Comparison of ENCODE assay signal across 8 mouse cellular contexts in genomic region chr14:55721700-55722437, GRCm38 (mm10). TPM values are rescaled to one million over a fixed set of nuclear protein-coding genes. Genes with fewer than 3 reads are reported as not detected.
A peak's percentile ranks its signal among the peaks of the same experiment; 100 is the strongest.
DNase-seq lines count a peak whose midpoint lies in the region; ATAC-seq lines count a peak whose summit lies in the region.

TSS of gene Rabggta (minus strand) at chr14:55722263.

- ATAC-seq in hindbrain, embryonic 16.5 days = peak; percentile 98

- H3K9me3 ChIP-seq in hindbrain, embryonic 16.5 days (ENCODE audit: control insufficient read depth, low read length) = no peaks in the 10 kb centered on the region

- H3K36me3 ChIP-seq in hindbrain, embryonic 16.5 days (ENCODE audit: control insufficient read depth, insufficient read depth, low read length) = peaks cover 9% of the 10 kb centered on the region
- H3K36me3 ChIP-seq in macrophage (ENCODE audit: inconsistent target) = peaks cover 28% of the 10 kb centered on the region

- H3K79me2 ChIP-seq in macrophage (ENCODE audit: inconsistent target) = no peaks in the 10 kb centered on the region

- peak within 1 kb of the TSS; percentile 84 for H3K27ac ChIP-seq in hindbrain, embryonic 16.5 days (ENCODE audit: low read depth, low read length)
- peak within 1 kb of the TSS; percentile 41 for H3K27ac ChIP-seq in macrophage

- peak; percentile 93 for DNase-seq in T-cell, adult 2 months (ENCODE audit: low spot score)
- DNase-seq in cerebellum, postnatal 36 days = peak; percentile 94 to 95
- DNase-seq in gastrocnemius, adult 18-20 months (ENCODE audit: low spot score) = peak; percentile 88
- DNase-seq in left cerebral cortex, adult 18-20 months (ENCODE audit: low spot score in 2 of 2) = peak; percentile 92 to 94
- peak; percentile 93 for DNase-seq in right cerebral cortex, adult 18-20 months
- peak; percentile 60 for DNase-seq in urinary bladder, postnatal 10 days (ENCODE audit: low spot score)

- H3K4me1 ChIP-seq in hindbrain, embryonic 16.5 days (ENCODE audit: control insufficient read depth, insufficient read depth, low read depth, low read length) = peaks cover 8% of the 10 kb centered on the region

- peak within 1 kb of the TSS; percentile 73 for H3K4me3 ChIP-seq in hindbrain, embryonic 16.5 days (ENCODE audit: low read length)
- H3K4me3 ChIP-seq in macrophage (ENCODE audit: inconsistent target) = peak within 1 kb of the TSS; percentile 35

- under 1% methylated on average over 50 of the region's 50 CpGs for WGBS in hindbrain, embryonic 16.5 days
- WGBS in macrophage (ENCODE audit: missing documents) = 2% methylated on average over 50 of the region's 50 CpGs

- H3K9ac ChIP-seq in hindbrain, embryonic 16.5 days (ENCODE audit: low read depth, low read length) = peak within 1 kb of the TSS; percentile 78

- no peaks in the 10 kb centered on the region for H3K27me3 ChIP-seq in hindbrain, embryonic 16.5 days (replicated peaks; ENCODE audit: control insufficient read depth, insufficient read depth, low read length)

- peak within 1 kb of the TSS; percentile 55 for H3K4me2 ChIP-seq in hindbrain, embryonic 16.5 days (ENCODE audit: low read length)

RNA-seq across cellular contexts. Expression of gene Rabggta, which starts in this region (rescaled TPM):
- 10 to 100 TPM; 10.4 to 11.5 TPM for total RNA-seq in gastrocnemius, adult 18-20 months (2021)
- polyA plus RNA-seq in hindbrain, embryonic 16.5 days (2015; fragmentation: Nextera tagmentation; extraction: Ambion mirVana) = 60.3 and 65.8 TPM in 2 replicates
- total RNA-seq in left cerebral cortex, adult 18-20 months (2021) = 10 to 100 TPM; 47.1 to 51.2 TPM
- 100 to 1,000 TPM in 3 of 26 experiments, 10 to 100 TPM in 23; 17.8 to 107 (median 48.7) TPM for total RNA-seq in macrophage (2018; cell fraction: chromatin; rRNA removed)
- total RNA-seq in macrophage (2018; cell fraction: cytosol; rRNA removed) = 10 to 100 TPM in 24 of 26 experiments, 1 to 10 TPM in 2; 9.7 to 17.0 (median 13.4) TPM
- total RNA-seq in macrophage (2018; cell fraction: nucleus; rRNA removed) = 10 to 100 TPM in 25 of 26 experiments, 1 to 10 TPM in 1; 9.8 to 56.9 (median 30.2) TPM
- 7.5 to 16.7 TPM (median 12.4 TPM) in 3 replicates for polyA plus RNA-seq in macrophage (2018)

Comparison
In these comparisons a context has a peak if more than half of its experiments do, and no peak if none do; other contexts are left out.
1. Peak in every context shown above with its lines: DNase-seq, ATAC-seq, H3K4me3 ChIP-seq and H3K27ac ChIP-seq.